Mouse (Mus musculus): ENCODE results near the gene Tuft1.
"Not testable (repeated sequence)": the region's sequence is repeated elsewhere in the genome, so short reads cannot be mapped to it uniquely, and the experiment has no call there.

The Tuft1 gene

DNA sequence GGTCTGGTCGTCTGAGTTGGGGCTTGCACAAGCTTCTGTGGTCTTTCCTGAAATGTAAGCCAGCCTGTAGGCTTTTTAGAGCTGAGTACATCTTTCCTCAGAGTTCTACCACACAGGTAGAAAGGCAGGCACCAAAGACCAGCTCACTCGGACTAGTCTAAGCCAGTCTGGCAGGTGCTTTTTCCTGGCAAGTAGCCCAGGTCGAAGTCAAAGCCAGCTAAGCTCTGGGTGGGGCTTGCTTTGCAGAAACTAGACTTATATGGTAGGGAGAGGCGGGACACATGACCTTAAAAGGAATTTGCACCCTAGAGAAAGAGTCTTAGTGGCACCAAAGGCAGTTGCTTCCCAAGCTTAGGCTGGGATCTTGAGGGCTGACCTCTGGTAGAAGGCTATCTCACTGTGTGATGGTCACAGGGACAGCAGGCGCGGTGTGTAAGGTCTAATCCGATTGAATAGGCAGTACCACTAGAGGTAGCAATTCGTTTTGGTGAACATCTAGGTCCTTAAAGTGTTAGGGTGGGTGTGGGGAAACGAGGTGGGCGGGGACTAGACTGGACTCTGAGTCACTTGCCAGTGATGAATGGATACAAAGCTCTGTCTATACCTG is 573 bp upstream of the Tuft1 start:
- DNase-seq = not testable (repeated sequence)

DNA sequence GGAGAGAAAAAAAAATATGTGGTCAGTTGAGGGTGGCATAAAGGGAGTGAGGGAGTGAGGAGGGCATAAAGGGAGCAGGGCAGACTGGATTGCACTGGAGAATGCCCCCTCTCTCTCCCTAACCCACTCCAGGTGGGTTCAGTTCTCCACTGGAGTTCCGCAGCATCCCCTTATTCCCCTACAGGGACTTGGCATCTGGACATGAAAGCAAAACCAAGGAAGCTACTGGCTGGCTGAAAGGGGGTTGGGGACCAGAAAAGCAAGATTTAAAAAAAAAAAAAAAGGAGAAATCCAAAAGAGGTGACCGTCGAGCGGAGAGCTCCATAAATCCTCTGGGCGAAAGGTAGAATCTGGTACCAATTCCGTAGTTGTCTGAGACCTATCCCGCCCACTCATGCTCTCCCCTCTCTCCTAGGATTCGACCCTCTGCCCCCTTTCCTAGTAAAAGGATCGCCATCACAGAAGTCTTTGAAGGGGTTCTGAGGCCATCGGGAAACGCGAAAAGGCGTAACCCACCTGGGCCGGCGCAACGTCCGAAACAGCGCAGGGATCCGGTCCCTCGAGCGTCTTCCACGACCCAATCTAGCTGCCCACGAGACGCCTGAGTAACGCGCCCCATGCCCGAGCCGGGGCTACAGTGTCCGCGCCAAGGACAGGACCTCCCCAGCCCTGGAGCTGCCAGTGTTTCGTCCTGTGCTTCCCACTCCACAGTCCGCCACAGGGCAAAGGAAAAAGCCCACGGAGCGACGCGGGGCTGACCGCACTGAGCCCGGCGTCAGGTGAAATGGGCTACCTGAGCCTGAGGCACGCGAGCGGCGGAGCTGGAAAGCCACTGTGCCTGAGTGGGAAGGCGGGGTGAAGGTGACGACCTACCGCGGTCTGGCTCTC is 576 bp downstream of the Tuft1 start:
- DNase-seq = not testable (repeated sequence)

DNA sequence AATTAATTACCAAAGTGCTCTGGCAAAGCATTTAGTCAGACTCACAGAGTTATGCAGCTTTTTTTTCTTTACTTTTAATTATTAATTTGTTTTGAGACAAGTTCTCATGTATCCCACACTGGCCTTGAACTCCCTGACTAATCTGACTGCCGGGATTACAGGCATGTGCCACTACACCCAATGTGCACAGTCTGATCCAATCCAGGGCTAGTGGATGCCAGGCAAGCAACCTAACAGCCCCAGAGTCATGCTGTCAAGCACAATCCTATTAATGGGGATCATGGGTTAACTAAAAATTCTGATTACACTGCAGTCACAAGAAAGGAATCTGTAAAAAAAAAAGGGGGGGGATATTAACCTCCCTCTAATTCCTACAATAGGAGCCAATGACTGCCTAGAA is 4.7 kb downstream of the Tuft1 start:
- not testable (repeated sequence) for DNase-seq

DNA sequence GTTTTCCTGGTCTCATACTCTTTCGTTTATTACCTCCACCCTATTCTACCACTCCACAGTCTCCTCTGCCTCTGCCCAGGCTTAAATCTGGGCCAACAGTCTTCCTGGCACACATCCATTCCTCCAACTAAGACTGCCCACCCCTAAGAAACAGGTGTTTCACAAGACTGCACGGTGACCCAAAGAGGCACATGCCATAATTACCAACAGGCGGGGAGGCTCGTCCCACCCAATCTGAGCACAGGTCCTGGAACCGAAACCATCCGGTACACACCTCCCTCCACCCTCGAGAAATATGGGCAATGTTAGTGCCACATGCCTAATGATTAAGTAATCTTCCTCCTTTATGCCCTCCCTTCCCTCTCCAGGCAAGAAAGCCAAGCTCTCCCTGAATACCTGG is 8.3 kb downstream of the Tuft1 start:
- no peak for DNase-seq

DNA sequence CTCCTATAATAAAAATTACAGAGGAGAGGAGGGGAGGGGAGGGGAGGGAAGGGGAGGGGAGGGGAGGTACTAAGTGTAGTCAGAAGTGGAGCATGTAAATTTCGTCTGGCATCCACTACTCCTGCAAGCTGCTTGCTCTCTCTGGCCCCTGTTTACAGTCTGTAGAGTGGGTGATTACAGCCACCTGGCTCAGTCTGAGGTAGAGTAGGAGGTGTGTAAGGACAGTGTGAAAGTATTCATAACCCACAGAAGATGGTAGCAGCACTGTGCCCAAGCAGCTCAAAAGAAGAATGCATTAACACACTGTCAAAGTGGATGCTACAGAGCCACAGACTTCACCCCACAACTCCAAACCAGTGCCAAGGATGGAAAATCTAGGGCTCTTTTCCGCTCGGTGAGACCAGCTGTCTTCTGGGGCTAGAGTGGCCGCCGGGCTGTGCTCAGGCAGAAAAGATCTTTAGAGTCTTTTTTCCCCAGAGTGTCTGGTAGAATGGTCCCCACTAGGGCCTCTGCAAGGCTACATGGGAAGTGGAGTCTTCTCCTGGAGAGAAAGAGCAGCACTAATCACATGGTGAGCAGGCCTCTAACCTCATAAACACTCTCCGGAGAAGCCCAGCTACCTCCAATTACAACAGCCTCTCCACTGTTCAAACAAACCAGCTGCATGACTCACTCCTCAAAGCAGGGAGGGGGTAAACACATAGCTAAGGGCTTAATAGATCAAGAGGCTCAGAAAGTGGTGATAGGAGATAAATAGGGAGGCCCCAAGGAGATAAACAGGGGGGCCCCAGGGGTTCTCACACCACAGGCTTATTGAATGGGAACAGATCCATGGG is 9.7 kb downstream of the Tuft1 start:
- DNase-seq = no peak

DNA sequence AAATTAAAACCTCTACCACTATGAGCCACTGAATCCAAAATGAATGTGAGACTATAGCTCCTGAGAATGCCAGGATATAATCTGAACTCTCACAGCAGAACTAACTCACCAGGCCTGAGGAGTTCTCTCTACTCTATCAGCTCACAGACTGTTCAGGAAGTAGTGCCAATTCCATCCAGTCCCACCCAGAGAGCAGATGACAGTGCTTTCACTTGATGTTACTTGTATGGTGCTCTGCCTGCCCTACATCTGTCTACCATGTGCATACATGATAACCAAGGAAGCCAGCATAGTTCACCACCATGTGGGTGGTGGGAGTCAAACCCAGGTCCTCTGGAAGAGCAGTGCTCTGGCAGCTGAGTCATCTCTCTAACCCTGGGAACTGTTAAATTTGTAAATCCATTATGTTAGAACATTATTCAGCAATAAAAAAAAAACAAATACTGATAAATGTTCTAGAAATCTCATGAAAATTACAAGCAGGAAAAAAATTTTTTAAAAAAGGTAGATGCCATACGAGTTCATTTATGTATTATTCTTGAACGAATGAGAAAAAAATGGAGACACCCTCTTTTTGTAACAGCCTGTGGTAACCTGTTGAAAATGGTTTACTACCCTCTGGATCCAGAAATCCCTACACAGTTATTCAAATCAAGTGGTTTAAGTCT is 16.0 kb downstream of the Tuft1 start, which contains the start of gene Gm10972:
Gene Gm10972, plus strand, starts transcription at position 618 of the 668 bp plus-strand sequence.
- DNase-seq = not testable (repeated sequence)

DNA sequence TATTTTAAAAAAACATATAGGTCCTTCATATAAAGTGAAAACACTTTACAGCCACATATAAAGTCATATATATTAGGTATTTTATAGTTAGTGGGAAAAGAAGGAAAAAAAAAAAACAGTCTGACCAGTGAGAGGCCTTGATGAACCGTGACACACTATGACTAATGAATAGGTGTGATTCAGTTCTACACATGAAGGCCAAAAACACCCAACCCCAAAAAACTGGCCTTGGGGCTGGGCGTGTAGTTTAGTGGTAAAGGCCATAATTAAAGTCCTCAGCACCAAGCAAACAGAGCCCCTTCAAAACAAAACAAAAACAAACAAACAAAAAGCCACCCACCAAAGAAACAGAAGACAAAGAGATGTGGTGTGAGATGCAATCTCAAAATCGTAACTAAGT is 28.8 kb downstream of the Tuft1 start:
- DNase-seq = no peak

DNA sequence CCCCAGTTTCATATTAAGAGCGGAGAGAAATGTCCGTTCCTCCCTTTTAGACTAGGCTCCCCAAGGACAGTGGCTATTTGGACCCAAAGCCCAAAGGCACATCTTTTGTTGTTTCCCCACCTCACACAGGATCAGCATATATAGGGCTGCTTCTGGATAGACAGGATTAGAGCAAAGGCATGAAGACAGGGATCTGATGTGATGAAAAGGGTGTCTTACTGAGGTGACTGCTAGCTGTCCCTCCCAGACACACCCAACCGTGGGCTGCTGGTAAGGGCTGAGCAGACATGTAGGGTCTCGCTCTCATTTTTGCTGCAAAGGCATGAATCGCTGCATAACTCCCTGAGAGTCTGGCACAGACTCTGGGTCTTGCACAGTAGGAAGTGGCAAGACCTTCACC is 30.0 kb downstream of the Tuft1 start:
- DNase-seq = no peak

DNA sequence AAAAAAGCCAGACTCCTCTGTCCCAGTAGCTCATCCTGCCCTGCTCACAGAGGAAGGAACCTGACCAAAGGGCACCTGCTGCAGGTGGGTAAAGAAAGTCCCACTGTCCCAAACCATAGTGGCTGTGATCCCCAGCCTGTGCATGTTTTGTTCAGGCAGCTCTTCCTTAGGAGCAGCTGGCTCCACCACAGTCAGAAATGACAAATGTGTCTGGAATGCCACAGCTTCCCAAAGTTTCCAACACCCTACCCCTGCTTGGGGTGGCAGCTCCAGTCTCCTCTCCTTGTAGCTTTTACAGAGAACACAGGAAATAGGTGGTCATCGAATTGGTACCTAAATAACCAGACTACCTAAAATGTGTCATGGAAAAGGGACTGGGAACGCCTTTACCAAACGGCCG is 34.4 kb downstream of the Tuft1 start:
- DNase-seq = no peak

DNA sequence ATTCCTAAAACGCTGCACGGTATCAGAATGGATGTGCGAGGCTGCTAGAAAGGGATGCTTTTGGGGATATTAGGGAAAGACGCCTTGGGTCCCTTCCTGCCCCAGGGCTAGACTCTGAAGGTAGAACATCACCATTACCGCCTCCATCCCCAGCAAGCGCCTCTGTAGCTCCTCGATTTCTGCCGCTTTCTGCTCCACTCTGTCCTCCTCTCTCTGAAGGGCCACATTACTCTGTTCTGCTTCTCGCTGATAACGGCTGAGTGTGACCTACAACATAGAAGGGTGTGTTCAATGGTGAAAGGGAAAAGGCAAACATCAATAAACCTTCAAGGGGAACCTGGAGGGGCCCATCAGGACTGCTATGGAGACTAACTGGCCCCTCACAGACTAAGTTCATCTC is 36.1 kb downstream of the Tuft1 start:
- DNase-seq = no peak

DNA sequence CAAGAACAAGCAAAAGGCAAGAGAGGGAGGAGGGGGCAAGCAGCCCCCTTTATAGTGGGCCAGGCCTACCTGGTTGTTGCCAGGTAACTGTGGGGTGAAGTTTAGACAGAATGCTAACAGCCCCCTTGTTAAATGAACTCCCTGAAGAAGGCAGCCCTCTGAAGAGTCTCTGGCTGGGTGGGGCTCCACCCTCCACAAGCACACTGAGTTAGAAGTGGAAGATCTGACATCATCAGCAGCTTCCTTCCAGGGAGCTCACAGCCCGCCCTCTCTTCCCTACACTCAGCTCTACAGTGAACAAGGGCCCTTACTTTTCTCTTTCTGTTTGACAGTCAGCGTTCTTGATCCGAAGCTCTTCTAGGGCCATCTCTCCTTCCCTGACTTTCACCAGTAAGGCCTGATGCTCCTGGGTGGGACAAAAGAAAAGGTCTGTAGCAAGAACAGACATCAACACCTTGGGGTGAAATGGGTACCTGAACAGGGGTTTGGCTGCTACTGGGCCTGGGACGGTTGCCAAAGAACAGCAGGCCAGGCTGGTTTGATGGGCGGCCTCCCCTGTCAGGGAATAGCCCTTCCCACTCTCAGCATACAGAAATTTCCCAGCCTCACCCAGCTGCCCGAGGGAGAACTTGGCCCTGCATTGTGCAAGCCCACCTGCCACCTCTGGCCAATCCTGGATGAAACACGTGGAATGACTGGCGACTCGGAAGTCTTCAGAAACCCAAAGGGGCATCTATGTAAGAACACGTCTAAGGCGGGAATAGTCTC is 36.7 kb downstream of the Tuft1 start:
- DNase-seq = no peak

DNA sequence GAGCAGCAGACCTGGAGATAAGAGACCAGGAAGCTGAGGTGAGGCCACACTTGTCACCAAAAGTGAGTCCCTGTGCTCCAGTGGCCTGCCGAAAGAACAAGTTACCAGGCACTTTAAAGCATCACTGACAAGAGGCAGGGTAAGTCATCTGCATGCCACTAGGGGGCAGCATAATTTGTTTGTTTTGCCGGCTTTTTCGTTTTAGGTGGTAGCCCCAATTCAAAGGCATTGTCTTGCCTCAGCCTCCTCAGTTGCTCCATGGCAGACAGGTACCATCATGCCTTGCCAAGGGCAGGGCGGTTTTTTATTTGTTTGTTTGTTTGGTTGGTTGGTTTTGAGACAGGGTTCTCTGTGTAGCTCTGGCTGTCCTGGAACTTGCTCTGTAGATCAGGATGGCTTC is 42.0 kb downstream of the Tuft1 start:
- DNase-seq = peak; percentile 25

DNA sequence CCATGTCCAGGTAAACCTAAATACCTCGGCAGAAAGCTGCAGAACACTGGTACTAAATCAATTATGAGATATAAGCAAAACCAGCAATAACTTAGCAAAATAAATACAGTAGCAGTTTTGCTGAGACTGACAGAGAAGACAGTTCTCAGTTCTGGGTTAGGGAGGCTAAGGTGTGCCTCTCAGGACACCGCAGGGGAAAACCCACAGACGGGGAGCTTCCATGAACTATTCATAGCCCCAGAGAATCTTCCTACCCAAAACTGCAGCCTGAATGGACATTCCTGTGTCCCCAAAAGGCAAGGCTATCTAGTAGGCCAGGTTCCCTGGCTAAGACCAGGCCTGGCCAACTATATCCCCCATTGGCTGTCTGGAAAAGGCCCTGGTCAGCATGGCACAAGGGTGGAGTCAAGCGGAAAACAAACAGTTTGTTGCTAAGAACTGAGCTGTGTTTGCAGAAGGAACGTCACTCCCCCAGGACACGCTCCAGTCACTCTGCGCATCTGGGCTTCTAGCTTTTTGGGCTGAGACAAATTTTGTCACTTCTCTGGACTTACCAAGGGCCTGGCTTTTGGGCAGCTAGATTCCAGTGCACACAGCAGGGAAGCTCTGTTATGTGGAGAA is 45.3 kb downstream of the Tuft1 start:
- DNase-seq = no peak

DNA sequence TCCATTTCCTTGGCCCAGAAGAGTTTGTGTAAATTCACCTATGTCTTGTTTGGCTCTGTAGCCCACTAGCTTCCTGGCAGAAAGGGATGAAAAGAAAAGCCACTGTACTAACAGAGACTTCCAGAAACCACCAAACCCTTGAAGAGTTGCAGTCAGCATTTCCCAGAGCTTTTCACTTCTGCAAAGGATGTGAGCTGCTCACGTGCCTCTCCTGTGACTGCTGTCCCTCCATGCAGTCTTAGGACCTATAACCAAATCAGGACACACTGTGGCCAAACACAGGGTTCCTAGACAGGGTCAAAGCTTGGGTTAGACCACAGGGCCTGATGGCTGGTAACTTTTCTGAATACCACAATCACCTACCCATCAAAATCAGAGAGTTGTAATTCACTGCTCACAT is 46.4 kb downstream of the Tuft1 start:
- no peak for DNase-seq

DNA sequence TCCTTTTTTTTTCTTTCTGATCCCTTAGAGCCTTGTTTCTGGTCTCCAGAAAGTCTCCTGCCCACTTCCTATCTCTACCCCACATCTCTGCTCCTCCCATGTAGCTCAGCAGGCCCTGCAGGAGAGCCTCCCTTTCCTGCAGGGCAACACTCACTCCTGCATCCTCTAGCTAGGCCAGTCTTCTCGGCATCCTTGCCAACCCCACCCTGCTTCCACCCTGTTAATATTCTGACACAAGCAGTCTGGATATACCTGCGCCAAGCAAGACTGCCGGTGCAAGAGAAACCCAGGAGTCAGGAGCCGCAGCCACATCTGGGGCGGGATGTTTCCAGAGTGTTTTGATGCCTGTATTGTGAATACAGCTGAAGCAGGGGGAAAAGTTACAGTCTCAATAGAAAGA is 46.8 kb downstream of the Tuft1 start:
- DNase-seq = no peak

DNA sequence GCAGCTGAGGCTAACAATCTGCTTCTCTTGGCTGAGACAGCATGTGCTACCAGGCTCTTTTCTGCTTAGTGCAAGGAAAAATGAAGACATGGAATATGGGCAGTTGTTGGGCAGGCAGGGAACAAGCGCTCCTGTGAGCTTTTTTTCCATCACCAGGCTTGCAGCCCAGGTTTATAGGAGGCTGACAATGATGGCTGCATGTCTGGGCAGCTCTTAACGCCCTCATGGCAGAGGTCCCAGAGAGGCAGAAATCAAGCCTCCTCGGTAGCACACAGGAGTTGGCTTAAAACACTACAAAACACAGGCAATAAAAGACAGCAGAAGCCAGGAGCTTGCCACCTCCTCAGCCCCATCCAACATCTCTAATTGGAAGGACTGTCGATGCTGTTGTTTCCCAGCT is 47.3 kb downstream of the Tuft1 start:
- no peak for DNase-seq

DNA sequence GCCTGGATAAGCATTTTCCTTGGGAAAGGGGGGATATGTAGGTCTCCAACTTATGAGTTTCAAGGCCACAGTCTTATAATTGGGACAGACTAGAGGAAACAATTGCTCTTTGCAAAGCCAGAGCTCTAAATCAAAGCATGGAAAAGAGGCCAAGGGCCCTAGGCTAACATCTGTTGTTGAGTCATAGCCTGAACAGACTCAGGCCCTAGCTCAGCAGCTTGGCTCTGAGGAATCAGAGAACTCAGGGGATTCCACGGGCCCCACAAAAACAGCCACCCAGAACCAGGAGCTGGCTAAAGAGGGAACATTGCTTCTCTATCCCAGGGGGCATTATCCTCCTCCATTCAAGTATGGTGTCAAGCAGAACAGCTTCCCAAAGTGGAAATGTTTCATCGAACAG is 48.1 kb downstream of the Tuft1 start:
- DNase-seq = no peak

DNA sequence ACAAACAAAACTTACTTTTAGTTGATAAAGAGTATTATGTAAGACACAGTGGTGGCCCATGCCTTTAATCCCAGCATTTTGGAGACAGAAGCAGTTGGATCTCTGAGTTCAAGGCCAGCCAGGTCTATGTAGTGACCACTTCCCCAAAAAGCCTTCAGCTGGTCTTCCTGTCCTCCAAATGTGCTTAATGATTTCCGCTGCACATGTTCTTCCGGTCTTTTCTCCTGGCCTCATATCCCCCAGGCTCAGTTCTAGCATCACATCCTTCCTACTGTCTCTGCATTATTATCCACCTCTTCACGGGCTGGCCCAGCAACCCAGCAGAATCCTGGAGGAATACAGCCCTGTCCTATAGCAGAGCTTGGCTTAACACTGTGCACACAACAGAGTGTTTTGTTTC is 49.1 kb downstream of the Tuft1 start:
- DNase-seq = no peak

DNA sequence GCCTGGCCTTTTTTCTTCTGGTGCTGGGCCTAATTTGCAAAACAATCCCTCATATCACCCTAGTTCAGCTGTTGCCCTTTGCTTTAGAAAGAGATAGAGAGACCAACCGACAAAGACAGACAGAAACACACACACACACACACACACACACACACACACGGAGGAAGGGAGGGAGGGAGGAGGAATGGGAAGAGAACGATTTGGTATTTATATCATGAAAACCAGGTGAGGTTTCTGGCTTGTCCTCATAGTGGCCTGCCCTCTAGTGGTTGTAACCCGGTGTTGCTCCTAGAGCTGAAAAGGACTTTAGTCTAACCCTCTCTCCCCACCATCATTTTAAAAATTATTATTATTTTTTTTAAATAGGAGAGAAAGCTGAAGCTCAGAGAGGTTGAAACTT is 56.7 kb downstream of the Tuft1 start:
- DNase-seq = peak; percentile 41

DNA sequence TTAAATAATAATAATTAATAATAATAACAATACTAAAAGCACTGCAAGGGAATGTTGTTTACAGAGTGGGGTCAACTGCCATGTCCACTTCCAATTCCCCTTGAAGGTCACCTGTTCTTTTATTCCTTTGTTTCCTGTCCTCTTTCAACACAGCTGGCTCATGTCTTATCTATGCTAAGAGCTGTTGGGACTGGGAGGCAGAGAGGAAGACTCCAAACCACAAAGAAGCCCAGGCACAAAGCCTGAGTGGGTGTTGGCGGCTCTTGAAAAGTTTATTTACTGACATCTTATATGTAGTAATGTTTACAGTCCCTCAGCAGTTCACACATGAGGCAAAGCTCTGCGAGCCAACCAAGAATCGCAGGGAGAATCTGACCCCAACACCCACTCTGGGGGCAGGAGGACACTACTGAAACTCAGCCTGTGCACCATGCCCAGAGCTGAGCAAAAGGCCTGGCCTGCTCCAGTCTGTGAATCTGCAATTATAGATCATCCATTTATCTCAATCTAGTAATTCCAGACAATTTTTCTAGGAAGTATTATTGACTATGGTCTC is 61.4 kb downstream of the Tuft1 start:
- no peak for DNase-seq

DNA sequence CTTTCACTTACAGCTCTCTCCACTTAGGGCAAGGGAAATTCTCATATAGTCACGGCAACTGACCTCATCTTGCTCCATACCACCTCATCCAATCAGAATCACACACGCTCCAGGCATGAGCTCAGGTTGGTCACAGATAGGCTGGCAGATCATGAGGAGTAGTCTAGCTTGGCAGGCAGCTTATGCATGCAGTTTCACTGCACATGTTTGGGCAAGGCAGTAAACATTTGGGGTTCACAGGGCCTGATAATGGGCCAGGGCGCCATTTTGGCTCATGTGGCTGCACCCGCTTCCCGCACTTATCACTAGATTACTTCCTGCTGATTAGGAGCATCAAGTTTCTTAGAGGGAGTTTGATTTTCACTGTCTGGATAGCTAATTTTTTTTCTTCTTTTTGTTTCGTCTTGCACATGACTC is 62.8 kb downstream of the Tuft1 start:
- no peak for DNase-seq

Measured in cerebellum, adult 11-12 months (tissue).